In the genomic region with DNA sequence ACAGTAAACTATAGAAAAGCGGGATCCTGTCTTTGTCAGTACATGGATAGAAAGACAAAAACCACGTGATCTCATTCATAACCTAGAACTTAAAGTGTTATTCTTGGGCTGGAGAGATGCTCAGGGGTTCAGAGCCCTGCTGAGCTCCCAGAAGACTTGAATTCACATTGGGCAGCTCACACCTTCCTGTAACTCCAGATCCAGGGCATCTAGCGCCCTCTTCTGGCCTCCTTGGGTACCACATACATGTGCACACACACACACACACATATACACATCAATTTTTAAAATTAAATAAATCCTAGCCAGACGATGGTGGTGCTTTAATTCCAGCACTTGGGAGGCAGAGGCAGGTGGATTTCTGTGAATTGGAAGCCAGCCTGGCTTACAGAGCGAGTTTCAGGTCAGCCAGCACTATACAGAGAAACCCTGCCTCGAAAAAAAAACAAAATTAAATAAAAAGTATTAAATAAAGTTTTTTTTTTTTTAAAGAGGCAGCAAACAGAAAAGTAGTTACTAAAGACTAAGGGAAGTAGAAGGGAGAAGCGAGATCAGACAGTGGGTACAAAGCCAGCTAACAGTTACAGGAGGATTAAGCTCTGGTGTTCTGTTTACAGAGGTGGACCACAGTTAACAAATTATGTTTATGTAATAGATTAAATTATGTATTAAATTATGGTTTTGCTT, we compare ENCODE assay signal across 28 mouse cellular contexts. TPM values are rescaled to one million over a fixed set of nuclear protein-coding genes. Genes with fewer than 3 reads are reported as not detected.
A peak's percentile ranks its signal among the peaks of the same experiment; 100 is the strongest.
DNase-seq lines count a peak whose midpoint lies in the region; ATAC-seq and TF ChIP-seq lines count a peak whose summit lies in the region.
"Had no signal": no experiment of that assay in that cellular context is flagged by ENCODE, and none has a peak within 500 bp of the region (broad histone marks: within the 10 kb centered on the region; RNA-seq: fewer than 3 reads in every experiment).

No protein-coding gene starts in this region.

- peak; percentile 15; the same call in 1 of the 2 replicates for TF ChIP-seq CTCF in hindbrain, postnatal 0 days (IDR thresholded peaks at IDR 0.05; ENCODE audit: low read depth)
- TF ChIP-seq CTCF in lung, embryonic 14.5 days (IDR thresholded peaks at IDR 0.05; ENCODE audit: low read depth), result peak; percentile 26; the same call in 1 of the 2 replicates
- peak; percentile 11 for TF ChIP-seq CTCF in ES-Bruce4 (IDR thresholded peaks at IDR 0.05; ENCODE audit: low read depth, low read length)

- H3K9ac ChIP-seq in hindbrain, postnatal 0 days (replicated peaks; ENCODE audit: low read length), result no peak overlapping the region
- no peak overlapping the region for H3K9ac ChIP-seq in hindbrain, embryonic 11.5 days (ENCODE audit: low read depth, low read length)
- no peak overlapping the region for H3K9ac ChIP-seq in lung, embryonic 14.5 days
- H3K9ac ChIP-seq in ES-Bruce4 (ENCODE audit: low read depth, poor library complexity, severe bottlenecking), result no peak overlapping the region
- H3K9ac ChIP-seq: forebrain, embryonic 13.5 days; heart, embryonic 13.5 days; hindbrain, embryonic 14.5 days; limb, embryonic 12.5 days; midbrain, embryonic 13.5 days; neural tube, embryonic 12.5 days; stomach, embryonic 15.5 days had no signal

- no peak overlapping the region for H3K27ac ChIP-seq in hindbrain, postnatal 0 days
- no peak overlapping the region for H3K27ac ChIP-seq in hindbrain, embryonic 11.5 days (ENCODE audit: low read depth, low read length)
- H3K27ac ChIP-seq in lung, embryonic 14.5 days (ENCODE audit: low read depth), result no peak overlapping the region
- no peak overlapping the region for H3K27ac ChIP-seq in ES-Bruce4 (ENCODE audit: insufficient read depth, low read length)
- H3K27ac ChIP-seq: forebrain, embryonic 13.5 days; heart, embryonic 13.5 days; hindbrain, embryonic 14.5 days; limb, embryonic 12.5 days; midbrain, embryonic 13.5 days; neural tube, embryonic 12.5 days; stomach, embryonic 15.5 days had no signal

- no peak for TF ChIP-seq POLR2A in ES-Bruce4 (IDR thresholded peaks at IDR 0.05; ENCODE audit: insufficient read depth, low read length)

- H3K4me1 ChIP-seq in hindbrain, postnatal 0 days (ENCODE audit: insufficient read depth, low read length), result no peaks in the 10 kb centered on the region
- no peaks in the 10 kb centered on the region for H3K4me1 ChIP-seq in hindbrain, embryonic 11.5 days (replicated peaks; ENCODE audit: control insufficient read depth, insufficient read depth, low read length)
- peaks cover 4% of the 10 kb centered on the region; the same call in 1 of the 2 replicates for H3K4me1 ChIP-seq in lung, embryonic 14.5 days (ENCODE audit: insufficient read depth)
- H3K4me1 ChIP-seq in ES-Bruce4 (ENCODE audit: control insufficient read depth, insufficient read depth, low read length), result peaks cover 2% of the 10 kb centered on the region

- peaks cover 3% of the 10 kb centered on the region; the same call in 1 of the 2 replicates for H3K9me3 ChIP-seq in hindbrain, postnatal 0 days (ENCODE audit: low read length)
- no peaks in the 10 kb centered on the region for H3K9me3 ChIP-seq in hindbrain, embryonic 11.5 days (ENCODE audit: control insufficient read depth, low read length)
- no peaks in the 10 kb centered on the region for H3K9me3 ChIP-seq in lung, embryonic 14.5 days (ENCODE audit: low read depth, low read length)
- H3K9me3 ChIP-seq in ES-Bruce4 (replicated peaks; ENCODE audit: control insufficient read depth, insufficient read depth, low read length, poor library complexity, severe bottlenecking), result peaks cover 5% of the 10 kb centered on the region
- H3K9me3 ChIP-seq: midbrain, embryonic 13.5 days; neural tube, embryonic 12.5 days; stomach, embryonic 15.5 days had no signal

- H3K36me3 ChIP-seq in hindbrain, postnatal 0 days (ENCODE audit: insufficient read depth, low read length), result no peaks in the 10 kb centered on the region
- H3K36me3 ChIP-seq in hindbrain, embryonic 11.5 days (ENCODE audit: control insufficient read depth, insufficient read depth, low read length), result no peaks in the 10 kb centered on the region
- no peaks in the 10 kb centered on the region for H3K36me3 ChIP-seq in lung, embryonic 14.5 days (ENCODE audit: insufficient read depth)
- H3K36me3 ChIP-seq in ES-Bruce4 (ENCODE audit: control insufficient read depth, insufficient read depth, low read length, poor library complexity, severe bottlenecking), result no peaks in the 10 kb centered on the region
- H3K36me3 ChIP-seq: heart, embryonic 13.5 days; limb, embryonic 12.5 days; midbrain, embryonic 13.5 days; neural tube, embryonic 12.5 days; stomach, embryonic 15.5 days had no signal

- no peak for ATAC-seq in hindbrain, postnatal 0 days
- ATAC-seq in hindbrain, embryonic 11.5 days (ENCODE audit: low FRiP score), result no peak
- no peak for ATAC-seq in lung, embryonic 14.5 days (ENCODE audit: insufficient read depth)
- ATAC-seq: forebrain, embryonic 13.5 days; midbrain, embryonic 13.5 days; Patski had no signal

- no peak for DNase-seq in hindbrain, postnatal 0 days (ENCODE audit: low spot score)
- DNase-seq in hindbrain, embryonic 11.5 days (ENCODE audit: low spot score), result no peak
- DNase-seq in lung, embryonic 14.5 days, result no peak
- DNase-seq in lung, postnatal 14 days, result no peak
- peak; percentile 60 for DNase-seq in ZHBTc4 (ENCODE audit: low read depth, low spot score)
- no peak for DNase-seq in adrenal gland, postnatal 36 days
- DNase-seq: adrenal gland, postnatal 14 days; B cell, adult 2 months; cerebellum, adult 9-10 months; gastrocnemius, postnatal 10 days; heart, adult 18-20 months; heart, postnatal 36 days; kidney, adult 9 months; kidney, postnatal 14 days; layer of hippocampus, postnatal 36 days had no signal

- no peak for TF ChIP-seq EP300 in ES-Bruce4 (IDR thresholded peaks at IDR 0.05; ENCODE audit: insufficient read depth, low read depth, low read length)

- WGBS in hindbrain, postnatal 0 days, result 81% methylated on average over 7 of the region's 7 CpGs
- WGBS in hindbrain, embryonic 11.5 days, result 80% methylated on average over 7 of the region's 7 CpGs
- WGBS in lung, embryonic 14.5 days, result 81% methylated on average over 7 of the region's 7 CpGs

- H3K27me3 ChIP-seq in hindbrain, postnatal 0 days (ENCODE audit: insufficient read depth, low read length), result 0 out of 2 replicates have a peak, but pooled peaks cover 4% of the 10 kb centered on the region
- peaks cover 4% of the 10 kb centered on the region for H3K27me3 ChIP-seq in hindbrain, embryonic 11.5 days (ENCODE audit: control insufficient read depth, insufficient read depth, low read length)
- H3K27me3 ChIP-seq in lung, embryonic 14.5 days (ENCODE audit: insufficient read depth, low read length), result no peaks in the 10 kb centered on the region
- H3K27me3 ChIP-seq in ES-Bruce4 (ENCODE audit: control insufficient read depth, insufficient read depth, low read length, poor library complexity, severe bottlenecking), result no peaks in the 10 kb centered on the region
- H3K27me3 ChIP-seq: Patski had no signal

- no peak overlapping the region for H3K4me3 ChIP-seq in hindbrain, postnatal 0 days (ENCODE audit: low read length)
- no peak overlapping the region for H3K4me3 ChIP-seq in hindbrain, embryonic 11.5 days (ENCODE audit: low read depth, low read length)
- no peak overlapping the region for H3K4me3 ChIP-seq in lung, embryonic 14.5 days (ENCODE audit: low read depth, low read length)
- H3K4me3 ChIP-seq in ES-Bruce4 (ENCODE audit: low read depth, low read length), result no peak overlapping the region
- H3K4me3 ChIP-seq: forebrain, embryonic 13.5 days; heart, embryonic 13.5 days; limb, embryonic 12.5 days; megakaryocyte, embryonic 14.5 days; midbrain, embryonic 13.5 days; neural tube, embryonic 12.5 days; stomach, embryonic 15.5 days had no signal

- H3K4me2 ChIP-seq in hindbrain, postnatal 0 days (ENCODE audit: low read depth, low read length), result no peak overlapping the region
- H3K4me2 ChIP-seq in hindbrain, embryonic 11.5 days (replicated peaks; ENCODE audit: low read depth, low read length), result no peak overlapping the region
- no peak overlapping the region for H3K4me2 ChIP-seq in lung, embryonic 14.5 days
- H3K4me2 ChIP-seq: forebrain, embryonic 13.5 days; heart, embryonic 13.5 days; hindbrain, embryonic 14.5 days; limb, embryonic 12.5 days; midbrain, embryonic 13.5 days; neural tube, embryonic 12.5 days; stomach, embryonic 15.5 days had no signal

RNA-seq across cellular contexts. Expression of a gene that starts 8.7 kb away (rescaled TPM):
- total RNA-seq in hindbrain, postnatal 0 days (2014; rRNA removed), result 1.3 and 3.6 TPM in 2 replicates
- 0.49 and 0.55 TPM in 2 replicates for polyA plus RNA-seq in hindbrain, postnatal 0 days (2015; fragmentation: Nextera tagmentation; extraction: Ambion mirVana)
- 0.37 and 0.46 TPM in 2 replicates for polyA plus RNA-seq in hindbrain, embryonic 11.5 days (2014; fragmentation: Nextera tagmentation; extraction: Ambion mirVana)
- polyA plus RNA-seq in lung, embryonic 14.5 days (2014; fragmentation: Nextera tagmentation; extraction: Ambion mirVana), result 0.41 and 0.42 TPM in 2 replicates
- 10.9 and 12.4 TPM in 2 replicates for polyA plus RNA-seq in ES-Bruce4 (2011; ENCODE audit: insufficient read depth, insufficient read length, low read depth, missing spikeins)
- total RNA-seq in adrenal gland, postnatal 36 days (2021), result 1 to 10 TPM; 1.0 to 3.5 TPM
- total RNA-seq: layer of hippocampus, adult 18-20 months; layer of hippocampus, postnatal 36 days; left cerebral cortex, postnatal 14 days had no signal

RNA-seq across cellular contexts. Expression of a gene that starts 27.1 kb away (rescaled TPM):
- total RNA-seq in hindbrain, postnatal 0 days (2014; rRNA removed), result 48.1 and 54.5 TPM in 2 replicates
- polyA plus RNA-seq in hindbrain, postnatal 0 days (2015; fragmentation: Nextera tagmentation; extraction: Ambion mirVana), result 20.9 and 22.0 TPM in 2 replicates
- polyA plus RNA-seq in hindbrain, embryonic 11.5 days (2014; fragmentation: Nextera tagmentation; extraction: Ambion mirVana), result 1.7 and 2.6 TPM in 2 replicates
- 1.1 and 1.3 TPM in 2 replicates for polyA plus RNA-seq in lung, embryonic 14.5 days (2014; fragmentation: Nextera tagmentation; extraction: Ambion mirVana)
- 10.4 and 13.6 TPM in 2 replicates for polyA plus RNA-seq in ES-Bruce4 (2011; ENCODE audit: insufficient read depth, insufficient read length, low read depth, missing spikeins)
- total RNA-seq in adrenal gland, postnatal 36 days (2021), result 1 to 10 TPM; 3.4 to 4.6 TPM
- polyA plus RNA-seq: liver, embryonic 16.5 days had no signal

RNA-seq across cellular contexts. Expression of a gene that starts 47.5 kb away (rescaled TPM):
- total RNA-seq in hindbrain, postnatal 0 days (2014; rRNA removed), result 0.11 and 0.26 TPM in 2 replicates
- 0.53 and 0.60 TPM in 2 replicates for polyA plus RNA-seq in hindbrain, postnatal 0 days (2015; fragmentation: Nextera tagmentation; extraction: Ambion mirVana)
- polyA plus RNA-seq in hindbrain, embryonic 11.5 days (2014; fragmentation: Nextera tagmentation; extraction: Ambion mirVana), result 1.0 and 1.7 TPM in 2 replicates
- 28.0 and 31.5 TPM in 2 replicates for polyA plus RNA-seq in lung, embryonic 14.5 days (2014; fragmentation: Nextera tagmentation; extraction: Ambion mirVana)
- 10.2 and 13.2 TPM in 2 replicates for polyA plus RNA-seq in ES-Bruce4 (2011; ENCODE audit: insufficient read depth, insufficient read length, low read depth, missing spikeins)
- total RNA-seq in adrenal gland, postnatal 36 days (2021), result 1 to 10 TPM in 1 of 2 experiments, under 1 TPM in 1; 0.76 to 4.6 TPM
- total RNA-seq: gastrocnemius, postnatal 10 days; heart, adult 18-20 months; heart, postnatal 36 days; left cerebral cortex, postnatal 14 days had no signal
- polyA plus RNA-seq: hindbrain, embryonic 14.5 days had no signal
